Mouse (Mus musculus) regulatory T cell (primary cell): ENCODE measurements around the gene Fahd1.

Experiments used
- in situ Hi-C: fragments of 300-600 bp; cut with MboI, MseI; formaldehyde crosslinking; loops from one replicate; pipeline ENCODE4 v1.15.1; 2025; ENCODE audit warnings: high pct_unique_total_duplicates

Gene Fahd1

GRCm38 (mm10) chr17:24850065-24850772 is at the start of gene Fahd1:
TSS of gene Fahd1 (minus strand) at chr17:24850364.
- in situ Hi-C loops = loop anchor here (5.0 kb wide), 1 partner anchor 42 kb away; no protein-coding TSS in a partner anchor

- in situ Hi-C loops = no loop called here
Observed at GRCm38 (mm10) chr17:24899153-24899552, 49.0 kb upstream of the Fahd1 start.

- in situ Hi-C loops = no loop called here
Observed at GRCm38 (mm10) chr17:24898041-24898854, 48.1 kb upstream of the Fahd1 start.

- in situ Hi-C loops = no loop called here
Observed at GRCm38 (mm10) chr17:24897600-24897999, 47.4 kb upstream of the Fahd1 start.

- in situ Hi-C loops = no loop called here
Observed at GRCm38 (mm10) chr17:24896993-24897269, 46.8 kb upstream of the Fahd1 start.

- in situ Hi-C loops = no loop called here
Observed at GRCm38 (mm10) chr17:24896241-24896992, 46.3 kb upstream of the Fahd1 start, which contains the start of gene Nme3. TSS of gene Nme3 (plus strand) at chr17:24896500.

GRCm38 (mm10) chr17:24895571-24896240 is 45.5 kb upstream of the Fahd1 start:
- in situ Hi-C loops = no loop called here

- in situ Hi-C loops = loop anchor here (5.0 kb wide), 1 partner anchor 43 kb away; the partner anchor contains the start of gene Fahd1
Observed at GRCm38 (mm10) chr17:24894995-24895547, 44.9 kb upstream of the Fahd1 start, which contains the start of the genes Eme2 and Mrps34. TSS of gene Eme2 (minus strand) at chr17:24895087. TSS of gene Mrps34 (plus strand) at chr17:24895116.

GRCm38 (mm10) chr17:24894061-24894994 is 44.2 kb upstream of the Fahd1 start:
- in situ Hi-C loops = loop anchor here (5.0 kb wide), 1 partner anchor 42 kb away; the partner anchor contains the start of gene Fahd1

- in situ Hi-C loops = loop anchor here (5.0 kb wide), 1 partner anchor 41 kb away; the partner anchor contains the start of gene Fahd1
Observed at GRCm38 (mm10) chr17:24893276-24893675, 43.1 kb upstream of the Fahd1 start.

GRCm38 (mm10) chr17:24892785-24893184 is 42.6 kb upstream of the Fahd1 start:
- in situ Hi-C loops = loop anchor here (5.0 kb wide), 1 partner anchor 40 kb away; the partner anchor contains the start of gene Fahd1

GRCm38 (mm10) chr17:24891321-24891720 is 41.2 kb upstream of the Fahd1 start:
- in situ Hi-C loops = loop anchor here (5.0 kb wide), 1 partner anchor 39 kb away; the partner anchor contains the start of gene Fahd1

GRCm38 (mm10) chr17:24890151-24891092 is 40.3 kb upstream of the Fahd1 start:
- in situ Hi-C loops = loop anchor here (5.0 kb wide), 1 partner anchor 38 kb away; the partner anchor contains the start of gene Fahd1

- in situ Hi-C loops = no loop called here
Observed at GRCm38 (mm10) chr17:24888862-24889261, 38.7 kb upstream of the Fahd1 start.

GRCm38 (mm10) chr17:24887291-24888080 is 37.3 kb upstream of the Fahd1 start:
- in situ Hi-C loops = no loop called here

- in situ Hi-C loops = no loop called here
Observed at GRCm38 (mm10) chr17:24886932-24887271, 36.7 kb upstream of the Fahd1 start.

GRCm38 (mm10) chr17:24886134-24886931 is 36.2 kb upstream of the Fahd1 start, which contains the start of the genes Nubp2 and Spsb3:
TSS of gene Nubp2 (minus strand) at chr17:24886349.
TSS of gene Spsb3 (plus strand) at chr17:24886643.
- in situ Hi-C loops = no loop called here
